Mouse (Mus musculus): ENCODE measurements at regions not wholly inside any gene's neighbourhood (a gene's known extent, or its start where the extent isn't known, plus 50 kb on each side); places are given as distances from the start of the nearest gene placed in this dataset.

DNA sequence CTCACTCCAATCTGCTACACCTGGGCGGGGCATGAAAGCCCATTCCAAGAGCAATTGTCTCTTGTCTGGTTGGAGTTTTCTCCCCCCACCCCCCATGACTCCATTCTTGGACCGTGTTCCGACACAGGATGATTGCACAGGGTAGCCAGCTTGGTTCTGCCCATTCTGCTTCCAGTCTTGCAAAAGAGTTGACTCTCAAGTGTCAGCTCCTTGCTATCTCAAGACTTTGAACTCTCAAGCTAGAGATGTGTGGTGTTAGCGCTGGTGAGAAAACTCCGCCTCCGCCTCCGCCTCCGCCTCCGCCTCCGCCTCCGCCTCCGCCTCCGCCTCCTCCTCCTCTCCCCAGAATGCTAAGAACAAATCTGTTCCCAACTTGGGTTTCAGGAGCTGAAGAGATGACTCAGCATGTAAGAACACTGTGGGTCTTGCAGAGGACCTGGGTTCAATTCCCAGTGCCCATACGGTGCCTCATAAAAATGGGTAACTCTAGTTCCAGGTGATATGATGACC lies 135.1 kb downstream of the Bcat1 start:
- H3K9me3 ChIP-seq = no peaks in the 10 kb centered on the region
- H3K27me3 ChIP-seq (replicated peaks; ENCODE audit: low read depth, poor library complexity, severe bottlenecking) = no peaks in the 10 kb centered on the region
- DNase-seq (ENCODE audit: low spot score) = no peak
- WGBS = 92% methylated on average over 14 of the region's 14 CpGs
- H3K4me1 ChIP-seq = peaks cover 30% of the 10 kb centered on the region
- H3K4me3 ChIP-seq = no peak overlapping the region
- no peak overlapping the region for H3K27ac ChIP-seq (replicated peaks)
- H3K36me3 ChIP-seq (replicated peaks) = no peaks in the 10 kb centered on the region

GRCm38 (mm10) chr6:144938613-144939236 lies 137.3 kb downstream of the Bcat1 start:
- H3K4me1 ChIP-seq = peaks cover 8% of the 10 kb centered on the region
- H3K9me3 ChIP-seq = no peaks in the 10 kb centered on the region
- H3K36me3 ChIP-seq (replicated peaks) = no peaks in the 10 kb centered on the region
- no peaks in the 10 kb centered on the region for H3K27me3 ChIP-seq (replicated peaks; ENCODE audit: low read depth, poor library complexity, severe bottlenecking)
- no peak for DNase-seq (ENCODE audit: low spot score)
- 79% methylated on average over 12 of the region's 12 CpGs for WGBS
- 0 out of 2 replicates have a peak overlapping the region, but pooled peaks have one; percentile 10 for H3K27ac ChIP-seq (replicated peaks)
- no peak overlapping the region for H3K4me3 ChIP-seq

DNA sequence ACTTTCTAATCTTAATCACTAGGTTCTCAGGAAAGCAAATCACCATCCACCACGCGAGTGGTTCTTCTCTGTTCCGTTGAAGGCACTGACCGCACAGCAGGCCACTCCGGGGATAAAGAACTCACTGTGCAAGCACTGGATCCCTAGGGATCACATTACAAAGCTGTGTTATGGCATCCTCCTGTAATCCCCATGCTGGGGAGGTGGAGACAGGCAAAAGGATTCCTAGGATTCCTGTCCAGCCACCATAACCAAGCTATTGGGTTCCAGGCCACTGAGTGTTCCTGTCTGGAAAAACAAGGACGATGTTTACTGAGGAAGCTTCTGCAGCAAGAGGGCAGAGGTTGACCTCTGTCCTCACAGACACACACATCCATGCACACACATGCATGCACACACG lies 138.8 kb downstream of the Bcat1 start:
- 47% methylated on average over 7 of the region's 7 CpGs for WGBS
- no peak for DNase-seq (ENCODE audit: low spot score)

DNA sequence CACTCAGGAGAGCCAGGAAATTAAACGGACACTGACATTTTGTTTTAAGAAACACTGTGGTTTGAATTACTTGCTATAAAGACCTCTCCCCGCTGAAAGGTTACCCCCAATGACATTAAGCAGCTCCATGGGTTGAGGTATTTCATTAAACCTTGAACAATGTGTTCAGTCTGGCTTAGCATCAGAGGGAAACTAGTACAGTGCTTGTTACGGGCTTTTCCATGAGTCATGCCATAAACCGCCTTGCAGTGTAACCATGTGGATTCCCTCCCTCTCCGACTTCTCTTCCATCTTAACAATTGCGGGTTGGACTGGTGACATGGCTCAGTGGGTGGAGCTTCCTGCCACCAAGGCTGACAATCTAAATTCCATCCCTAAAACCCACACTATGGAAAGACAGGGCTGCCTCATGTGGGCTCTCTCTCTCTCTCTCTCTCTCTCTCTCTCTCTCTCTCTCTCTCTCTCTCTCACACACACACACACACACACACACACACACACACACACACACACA lies 142.2 kb downstream of the Bcat1 start:
- DNase-seq (ENCODE audit: low spot score) = no peak
- Histone ChIP-seq H3K36me3 (replicated peaks) (no peaks in the 10 kb centered on the region), H3K4me1 (peaks cover 7% of the 10 kb centered on the region; the same call in 1 of the 2 replicates), H3K27ac (replicated peaks) (no peak overlapping the region), H3K4me3 (no peak overlapping the region), H3K27me3 (replicated peaks; ENCODE audit: low read depth, poor library complexity, severe bottlenecking) (no peaks in the 10 kb centered on the region), H3K9me3 (peaks cover 6% of the 10 kb centered on the region; the same call in 1 of the 2 replicates)
- 84% methylated on average over 6 of the region's 6 CpGs for WGBS

More for the DNA sequence above, 138.8 kb downstream of the Bcat1 start:
- no peak overlapping the region for H3K27ac ChIP-seq (replicated peaks)
- peaks cover 3% of the 10 kb centered on the region; the same call in 1 of the 2 replicates for H3K4me1 ChIP-seq
- no peaks in the 10 kb centered on the region for H3K36me3 ChIP-seq (replicated peaks)
- H3K4me3 ChIP-seq = no peak overlapping the region
- H3K27me3 ChIP-seq (replicated peaks; ENCODE audit: low read depth, poor library complexity, severe bottlenecking) = no peaks in the 10 kb centered on the region
- H3K9me3 ChIP-seq = peaks cover 6% of the 10 kb centered on the region; the same call in 1 of the 2 replicates

GRCm38 (mm10) chr6:144932402-144932801 lies 143.6 kb downstream of the Bcat1 start:
- H3K27ac ChIP-seq (replicated peaks) = no peak overlapping the region
- peaks cover 7% of the 10 kb centered on the region; the same call in 1 of the 2 replicates for H3K4me1 ChIP-seq
- H3K9me3 ChIP-seq = peaks cover 6% of the 10 kb centered on the region; the same call in 1 of the 2 replicates
- 82% methylated on average over 7 of the region's 7 CpGs for WGBS
- no peak overlapping the region for H3K4me3 ChIP-seq
- no peaks in the 10 kb centered on the region for H3K36me3 ChIP-seq (replicated peaks)
- DNase-seq (ENCODE audit: low spot score) = no peak
- no peaks in the 10 kb centered on the region for H3K27me3 ChIP-seq (replicated peaks; ENCODE audit: low read depth, poor library complexity, severe bottlenecking)

- Histone ChIP-seq H3K27me3 (replicated peaks; ENCODE audit: low read depth, poor library complexity, severe bottlenecking) (no peaks in the 10 kb centered on the region), H3K4me3 (no peak overlapping the region), H3K9me3 (peaks cover 6% of the 10 kb centered on the region; the same call in 1 of the 2 replicates), H3K4me1 (peaks cover 4% of the 10 kb centered on the region; the same call in 1 of the 2 replicates), H3K27ac (replicated peaks) (no peak overlapping the region), H3K36me3 (replicated peaks) (no peaks in the 10 kb centered on the region)
- DNase-seq (ENCODE audit: low spot score) = no peak
- WGBS = 73% methylated on average over 4 of the region's 4 CpGs
These were observed 146.0 kb downstream of the Bcat1 start for GRCm38 (mm10) chr6:144929959-144930358.

- DNase-seq (ENCODE audit: low spot score) = no peak
- WGBS = 80% methylated on average over 5 of the region's 5 CpGs
- Histone ChIP-seq H3K9me3 (peaks cover 6% of the 10 kb centered on the region; the same call in 1 of the 2 replicates), H3K4me1 (peaks cover 4% of the 10 kb centered on the region; the same call in 1 of the 2 replicates), H3K27ac (replicated peaks) (no peak overlapping the region), H3K4me3 (no peak overlapping the region), H3K27me3 (replicated peaks; ENCODE audit: low read depth, poor library complexity, severe bottlenecking) (no peaks in the 10 kb centered on the region), H3K36me3 (replicated peaks) (no peaks in the 10 kb centered on the region)
These were observed 146.6 kb downstream of the Bcat1 start for GRCm38 (mm10) chr6:144929262-144929855.

DNA sequence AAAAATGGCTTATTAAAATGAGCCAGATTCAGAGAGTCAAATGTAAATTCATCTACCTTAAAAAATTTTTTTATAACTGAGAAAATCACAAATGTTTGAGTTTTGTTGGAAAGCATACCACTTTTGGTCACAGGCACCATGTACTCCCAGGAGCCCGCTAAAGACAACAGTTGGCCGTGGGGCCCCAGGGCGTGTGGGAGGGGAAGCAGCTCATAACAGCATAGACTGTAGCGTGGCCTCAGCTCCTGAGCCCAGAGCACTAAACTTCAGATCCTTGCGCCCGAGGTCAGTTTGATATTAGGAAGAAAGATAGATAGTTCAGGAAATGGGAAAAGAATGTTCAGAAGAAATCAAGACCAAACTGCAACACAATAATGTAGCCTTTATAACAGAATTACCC lies 145.8 kb upstream of the Sox5 start:
- Histone ChIP-seq H3K27me3 (replicated peaks; ENCODE audit: low read depth, poor library complexity, severe bottlenecking) (no peaks in the 10 kb centered on the region), H3K36me3 (replicated peaks) (no peaks in the 10 kb centered on the region), H3K27ac (replicated peaks) (no peak overlapping the region), H3K9me3 (peaks cover 3% of the 10 kb centered on the region; the same call in 1 of the 2 replicates), H3K4me3 (no peak overlapping the region), H3K4me1 (peaks cover 4% of the 10 kb centered on the region)
- WGBS = 71% methylated on average over 6 of the region's 6 CpGs
- no peak for DNase-seq (ENCODE audit: low spot score)

DNA sequence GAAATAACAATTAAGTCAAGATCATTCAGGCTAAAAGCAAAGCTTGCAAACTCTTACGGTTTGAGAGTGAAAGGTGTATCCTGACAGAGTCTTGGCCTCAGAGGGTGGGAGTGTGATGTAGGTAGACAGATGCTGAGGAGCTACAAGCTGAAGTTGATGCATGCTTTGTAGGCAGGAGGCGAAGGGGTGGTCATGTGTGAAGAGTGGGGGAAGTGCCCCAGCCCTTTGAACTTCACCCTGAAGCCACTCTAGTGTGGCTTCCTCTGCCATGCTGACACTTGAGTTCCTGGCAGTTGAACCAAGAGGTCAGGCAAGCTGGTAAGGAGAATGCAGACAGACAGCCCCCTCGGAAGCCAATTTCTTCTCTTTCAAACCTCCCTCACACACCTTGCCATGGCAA lies 141.0 kb upstream of the Sox5 start:
- no peak for DNase-seq (ENCODE audit: low spot score)
- no peaks in the 10 kb centered on the region for H3K27me3 ChIP-seq (replicated peaks; ENCODE audit: low read depth, poor library complexity, severe bottlenecking)
- H3K36me3 ChIP-seq (replicated peaks) = no peaks in the 10 kb centered on the region
- no peak overlapping the region for H3K4me3 ChIP-seq
- 80% methylated on average over 3 of the region's 3 CpGs for WGBS
- no peaks in the 10 kb centered on the region for H3K9me3 ChIP-seq
- peaks cover 3% of the 10 kb centered on the region for H3K4me1 ChIP-seq
- no peak overlapping the region for H3K27ac ChIP-seq (replicated peaks)

DNA sequence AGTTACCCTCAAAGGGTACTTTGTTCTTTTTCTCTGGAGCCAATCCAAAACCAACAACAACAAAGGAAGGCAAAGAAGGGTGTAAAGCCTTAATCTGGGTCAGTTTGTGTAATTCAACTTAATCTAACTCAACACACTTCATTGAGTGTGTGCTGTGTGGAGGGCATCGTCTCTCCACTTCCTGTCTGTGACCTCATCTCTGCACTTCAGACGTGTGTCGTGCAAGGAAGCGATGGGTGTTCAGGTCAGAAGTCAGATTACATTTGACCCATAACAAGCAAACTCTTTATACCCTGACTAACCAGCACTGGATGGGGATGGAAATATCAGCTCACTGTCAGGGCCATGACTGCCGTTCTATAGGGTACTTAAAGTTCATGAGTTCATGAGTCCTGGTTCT lies 138.0 kb upstream of the Sox5 start:
- Histone ChIP-seq H3K4me1 (peaks cover 14% of the 10 kb centered on the region), H3K9me3 (no peaks in the 10 kb centered on the region), H3K27ac (replicated peaks) (no peak overlapping the region), H3K36me3 (replicated peaks) (no peaks in the 10 kb centered on the region), H3K4me3 (no peak overlapping the region), H3K27me3 (replicated peaks; ENCODE audit: low read depth, poor library complexity, severe bottlenecking) (no peaks in the 10 kb centered on the region)
- DNase-seq (ENCODE audit: low spot score) = no peak
- WGBS = 42% methylated on average over 5 of the region's 5 CpGs

DNA sequence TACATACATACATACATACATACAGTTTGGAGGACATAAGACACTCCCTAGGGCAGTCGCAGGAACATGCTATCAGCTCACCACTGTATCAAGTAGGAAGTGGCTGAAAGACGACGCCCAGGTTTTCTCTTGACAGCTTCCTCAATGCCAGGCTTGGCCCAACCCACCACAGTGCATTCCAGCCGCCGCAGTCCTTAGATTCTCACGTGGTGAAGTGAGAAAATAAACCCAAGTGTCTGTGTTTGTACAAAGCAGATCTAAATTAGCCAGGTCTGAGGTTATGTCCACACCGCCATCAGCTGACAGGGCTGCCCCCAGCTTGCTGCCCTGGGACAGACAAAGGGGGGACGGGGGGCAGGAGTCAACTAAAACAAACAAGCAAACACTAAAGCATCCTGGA lies 135.4 kb upstream of the Sox5 start:
- peak; percentile 61 for DNase-seq (ENCODE audit: low spot score)
- no peak overlapping the region for H3K4me3 ChIP-seq
- WGBS = 30% methylated on average over 8 of the region's 8 CpGs

DNA sequence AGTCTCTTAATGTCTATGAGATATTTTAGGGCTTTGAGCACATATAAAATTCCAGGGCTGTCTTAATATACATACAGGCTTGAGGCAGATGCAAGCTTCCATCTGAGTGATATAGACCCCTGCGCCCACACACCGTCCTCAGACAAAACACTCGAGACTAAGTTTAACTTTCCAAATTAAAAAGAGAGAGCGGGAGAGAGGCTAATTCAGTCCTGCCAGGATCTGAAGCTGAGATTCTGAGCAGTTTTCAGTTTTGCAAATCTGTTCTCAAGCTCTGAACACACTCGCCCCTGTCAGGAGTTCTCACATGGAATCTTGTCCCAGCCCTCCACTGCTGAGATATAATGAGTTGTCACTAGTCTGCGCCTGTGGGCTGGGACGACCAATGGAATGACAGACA lies 130.0 kb upstream of the Sox5 start:
- H3K4me3 ChIP-seq = no peak overlapping the region
- H3K4me1 ChIP-seq = peaks cover 4% of the 10 kb centered on the region; the same call in 1 of the 2 replicates
- no peaks in the 10 kb centered on the region for H3K36me3 ChIP-seq (replicated peaks)
- no peak for DNase-seq (ENCODE audit: low spot score)
- H3K27me3 ChIP-seq (replicated peaks; ENCODE audit: low read depth, poor library complexity, severe bottlenecking) = no peaks in the 10 kb centered on the region
- no peaks in the 10 kb centered on the region for H3K9me3 ChIP-seq
- 80% methylated on average over 7 of the region's 7 CpGs for WGBS
- H3K27ac ChIP-seq (replicated peaks) = no peak overlapping the region

More for the DNA sequence above, 135.4 kb upstream of the Sox5 start:
- H3K27me3 ChIP-seq (replicated peaks; ENCODE audit: low read depth, poor library complexity, severe bottlenecking) = no peaks in the 10 kb centered on the region
- no peaks in the 10 kb centered on the region for H3K36me3 ChIP-seq (replicated peaks)
- H3K4me1 ChIP-seq = peaks cover 14% of the 10 kb centered on the region
- no peaks in the 10 kb centered on the region for H3K9me3 ChIP-seq
- no peak overlapping the region; the same call in 1 of the 2 replicates for H3K27ac ChIP-seq (replicated peaks)

- Histone ChIP-seq H3K4me1 (0 out of 2 replicates have a peak, but pooled peaks cover 2% of the 10 kb centered on the region), H3K27ac (replicated peaks) (no peak overlapping the region), H3K9me3 (no peaks in the 10 kb centered on the region), H3K27me3 (replicated peaks; ENCODE audit: low read depth, poor library complexity, severe bottlenecking) (no peaks in the 10 kb centered on the region), H3K4me3 (no peak overlapping the region), H3K36me3 (replicated peaks) (no peaks in the 10 kb centered on the region)
- DNase-seq (ENCODE audit: low spot score) = no peak
- WGBS = 89% methylated on average over 6 of the region's 6 CpGs
These were observed 128.6 kb upstream of the Sox5 start for GRCm38 (mm10) chr6:144910392-144910791.
